Mouse (Mus musculus) cerebellum, adult 11 months (tissue): ENCODE measurements around the gene Erich3.
"Not testable (repeated sequence)": the region's sequence is repeated elsewhere in the genome, so short reads cannot be mapped to it uniquely, and the experiment has no call there.

Experiments
- DNase-seq: peaks from one replicate; pipeline ENCODE4 v3.0.0; 2022

The Erich3 gene

DNA sequence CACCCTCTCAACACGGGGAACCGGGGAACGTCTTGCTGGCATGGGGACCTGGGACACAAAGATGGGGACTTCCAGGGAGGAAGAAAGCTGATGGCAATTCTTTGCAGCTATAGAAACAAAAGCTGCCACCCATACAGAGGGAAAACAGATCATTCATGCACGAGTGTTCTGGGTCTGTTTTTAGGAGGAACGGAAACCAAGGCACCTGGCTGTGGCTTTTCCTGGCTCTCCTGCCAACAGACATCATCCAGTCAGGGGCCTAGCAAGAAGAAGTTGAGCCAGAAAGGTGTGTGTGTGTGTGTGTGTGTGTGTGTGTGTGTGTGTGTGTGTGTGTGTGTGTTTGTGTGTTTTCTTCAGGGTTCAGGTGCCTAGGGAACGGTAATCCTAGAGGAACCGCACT is at the start of gene Erich3:
Gene Erich3 (plus strand): TSS at position 315 of the 400 bp plus-strand sequence.
- no peak for DNase-seq

DNA sequence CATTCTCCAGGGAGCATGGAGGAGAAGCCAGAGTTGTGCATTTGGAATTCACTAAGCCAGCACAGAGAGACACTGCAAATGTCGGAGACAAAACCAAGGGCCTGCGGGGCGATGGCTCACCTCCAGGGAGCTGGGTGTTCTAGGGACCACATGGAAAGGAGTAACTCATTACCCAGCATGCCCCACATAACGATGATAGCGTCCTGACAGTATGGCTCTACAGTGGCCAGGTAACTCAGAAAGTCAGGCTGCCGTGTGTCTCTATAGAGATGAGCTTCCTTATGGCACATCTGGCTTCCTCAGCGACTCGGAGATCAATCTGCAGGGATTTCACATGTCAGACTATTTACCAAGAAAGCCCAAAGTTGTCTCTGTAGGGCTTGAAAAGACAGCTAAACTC is 48.9 kb upstream of the Erich3 start:
- no peak for DNase-seq

DNA sequence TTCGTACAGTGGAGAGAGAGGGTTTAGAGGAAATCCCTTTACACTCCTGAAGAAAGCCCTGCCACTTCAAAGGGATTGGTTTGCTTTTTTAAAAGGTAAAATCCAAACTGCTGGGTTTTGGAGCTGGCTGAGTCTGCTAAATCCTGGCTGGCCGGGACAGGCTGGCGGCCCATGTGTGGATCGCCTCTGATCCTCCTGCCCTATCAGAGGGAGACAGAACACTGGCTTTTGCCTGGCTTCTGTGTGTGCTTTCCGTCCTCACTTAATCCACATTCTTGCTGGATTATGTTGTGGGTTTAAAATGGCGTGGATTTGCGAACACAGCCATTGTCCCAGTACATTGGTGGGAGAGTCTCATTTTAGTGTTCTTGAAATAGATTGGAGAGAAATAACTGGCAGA is 48.4 kb upstream of the Erich3 start:
- no peak for DNase-seq

DNA sequence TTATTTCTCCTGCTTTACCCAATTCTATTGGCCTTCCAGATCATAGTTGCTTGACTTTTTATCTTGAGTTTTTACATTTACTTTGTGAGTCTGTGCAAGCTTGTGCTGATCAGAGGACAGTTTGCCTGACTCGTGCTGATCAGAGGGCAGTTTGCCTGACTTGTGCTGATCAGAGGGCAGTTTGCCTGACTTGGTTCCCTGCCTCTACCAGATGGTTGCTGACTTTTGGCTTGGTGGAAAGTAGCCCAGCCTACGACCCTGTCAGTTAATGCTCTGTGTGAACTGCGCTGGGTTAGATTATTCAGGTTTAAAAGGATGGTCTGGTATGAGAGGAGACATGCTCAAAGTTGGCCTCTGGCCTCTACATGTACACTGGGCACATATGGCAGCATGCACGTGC is 47.6 kb upstream of the Erich3 start:
- DNase-seq, result no peak

DNA sequence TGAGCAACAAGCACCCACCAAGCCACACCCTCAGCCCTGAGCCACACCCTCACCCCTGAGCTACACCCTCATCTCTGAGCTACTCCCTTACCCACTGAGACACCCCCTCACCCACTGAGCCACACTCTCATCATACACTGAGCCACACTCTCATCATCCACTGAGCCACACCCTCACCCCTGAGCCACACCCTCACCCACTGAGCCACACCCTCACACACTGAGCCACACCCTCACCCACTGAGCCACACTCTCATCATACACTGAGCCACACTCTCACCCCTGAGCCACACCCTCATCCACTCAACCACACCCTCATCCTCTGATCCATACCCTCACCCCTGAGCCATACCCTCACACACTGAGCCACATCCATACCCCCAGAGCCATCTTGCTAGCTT is 35.4 kb upstream of the Erich3 start:
- no peak for DNase-seq

DNA sequence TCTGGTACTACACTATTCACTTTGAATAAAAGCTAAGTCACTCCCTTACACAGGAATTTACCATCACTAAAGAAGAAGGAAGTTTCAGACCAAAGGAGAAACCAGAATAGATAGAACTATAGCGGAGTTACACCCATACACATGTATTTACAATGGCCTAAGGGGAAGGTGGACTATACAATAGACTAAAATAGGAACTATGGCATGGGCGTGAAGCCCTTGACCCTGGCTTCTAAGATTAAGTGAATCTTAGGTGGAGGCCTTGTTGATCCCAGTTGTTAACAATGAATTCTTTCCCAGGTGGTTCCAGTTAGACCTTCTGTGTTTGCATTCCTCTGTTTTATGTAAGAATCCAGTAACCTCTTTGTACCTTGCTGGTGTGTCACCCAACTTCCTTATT is 32.4 kb upstream of the Erich3 start:
- DNase-seq, result not testable (repeated sequence)

DNA sequence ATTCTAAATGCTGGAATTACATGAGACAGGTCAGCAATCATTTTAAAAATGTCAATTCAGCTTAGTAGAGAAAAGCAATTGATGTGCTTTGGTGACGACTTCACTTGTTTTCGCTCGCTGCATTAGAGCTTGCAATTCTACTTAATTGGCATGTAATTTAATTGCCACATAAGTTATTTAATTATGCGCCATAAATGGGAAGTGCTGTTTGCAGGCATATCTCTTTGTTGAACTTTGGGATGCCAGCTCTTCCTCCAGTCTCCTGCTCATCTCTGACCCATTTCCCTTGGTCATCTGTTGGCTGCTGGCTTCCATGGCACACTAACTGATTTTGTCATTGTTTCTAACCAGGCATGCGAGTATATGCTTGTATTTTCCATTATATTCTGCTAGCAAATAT is 30.6 kb upstream of the Erich3 start:
- DNase-seq, result no peak

DNA sequence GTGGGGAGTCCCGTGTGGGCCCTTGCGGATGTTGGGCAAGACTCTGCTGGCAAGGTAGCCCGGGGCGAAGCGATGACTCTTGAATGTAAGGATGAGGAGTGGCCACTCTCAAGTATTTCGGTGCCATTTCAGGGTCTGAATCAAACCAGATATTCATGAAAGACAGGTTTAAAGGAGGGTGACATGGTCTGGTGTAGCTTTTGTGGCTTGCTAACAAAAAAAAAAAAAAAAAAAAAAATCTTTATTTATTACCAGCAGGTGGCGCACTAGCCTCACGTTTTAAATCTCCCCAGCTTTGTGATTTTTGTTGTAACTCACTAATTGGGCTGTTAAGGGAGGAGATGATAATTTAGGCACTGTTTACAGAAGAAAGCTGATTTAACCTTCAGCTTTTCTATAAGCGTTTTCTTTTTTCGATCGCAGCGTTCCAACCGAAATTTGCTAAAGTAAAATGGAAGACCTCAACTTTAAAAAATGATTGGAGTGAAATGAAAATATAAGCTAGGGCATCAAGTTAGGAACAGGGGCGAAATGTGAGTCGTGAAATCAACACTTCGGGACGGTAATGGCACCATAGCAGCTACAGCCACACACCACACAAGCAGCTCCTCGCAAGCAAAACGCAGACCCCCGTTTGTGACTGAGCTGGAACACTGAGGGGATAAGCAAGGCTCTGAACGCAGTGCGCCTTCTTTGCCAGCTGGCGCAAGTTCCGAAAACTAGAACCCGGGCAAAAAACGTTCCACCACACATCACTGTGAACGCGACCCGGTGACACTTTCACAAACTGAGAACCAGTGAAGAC is 16.8 kb upstream of the Erich3 start:
- no peak for DNase-seq

DNA sequence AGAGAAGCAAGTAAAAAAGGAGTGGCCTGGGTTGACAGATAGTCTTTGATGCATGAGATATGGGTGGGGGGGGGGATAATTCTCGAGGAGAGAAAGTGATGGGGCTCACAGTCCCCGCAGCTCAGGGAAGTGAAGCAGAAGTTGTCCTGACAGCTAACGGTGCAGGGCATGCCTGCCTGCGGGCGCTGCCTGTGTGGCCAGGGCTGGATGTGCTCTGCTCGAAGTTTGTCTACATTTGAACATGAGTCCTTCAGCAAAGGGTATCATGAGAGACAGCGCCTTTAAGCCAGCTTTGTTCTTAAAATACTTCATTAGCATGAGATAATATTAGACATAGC is 16.2 kb upstream of the Erich3 start:
- DNase-seq, result no peak

DNA sequence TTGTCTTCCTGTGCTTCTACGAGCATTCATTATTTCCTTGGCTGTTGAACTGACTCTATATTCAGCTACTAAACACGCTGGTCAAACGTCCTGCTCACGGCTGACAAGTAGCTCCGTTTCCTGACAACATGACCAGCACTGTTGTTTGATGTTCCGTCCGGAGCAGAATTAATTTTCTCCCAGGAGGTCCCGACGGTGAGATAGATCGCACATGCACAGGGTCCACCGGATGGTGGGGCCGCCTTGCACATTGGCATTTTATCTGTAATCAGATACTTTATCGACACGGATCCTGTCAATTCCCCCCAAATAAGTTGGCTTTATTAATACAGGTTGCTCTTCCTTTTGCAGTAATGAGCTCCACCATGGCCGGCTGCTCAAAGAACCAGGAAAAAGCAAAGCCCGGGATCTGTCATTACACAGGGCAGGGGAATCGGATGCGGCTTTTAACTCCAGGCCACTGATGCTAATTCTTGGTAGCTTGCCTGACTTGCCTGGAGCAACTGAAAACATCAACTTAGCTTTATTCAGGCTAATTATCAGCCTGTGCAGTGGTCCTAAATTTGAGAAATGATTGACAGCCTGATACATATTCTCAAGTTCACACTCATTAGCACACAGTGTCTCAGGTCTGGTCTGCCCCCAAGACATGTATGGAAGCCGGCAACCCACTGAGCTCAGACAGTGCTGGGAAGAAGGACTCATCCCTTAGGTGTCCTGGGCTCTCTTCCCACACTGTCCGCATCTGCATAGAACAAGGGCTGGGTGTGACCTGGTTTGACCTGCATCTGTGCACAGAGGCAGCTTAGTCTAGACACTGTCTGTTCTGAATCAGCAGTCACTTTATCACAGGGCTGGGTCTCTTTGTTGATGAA is 14.0 kb upstream of the Erich3 start:
- no peak for DNase-seq

DNA sequence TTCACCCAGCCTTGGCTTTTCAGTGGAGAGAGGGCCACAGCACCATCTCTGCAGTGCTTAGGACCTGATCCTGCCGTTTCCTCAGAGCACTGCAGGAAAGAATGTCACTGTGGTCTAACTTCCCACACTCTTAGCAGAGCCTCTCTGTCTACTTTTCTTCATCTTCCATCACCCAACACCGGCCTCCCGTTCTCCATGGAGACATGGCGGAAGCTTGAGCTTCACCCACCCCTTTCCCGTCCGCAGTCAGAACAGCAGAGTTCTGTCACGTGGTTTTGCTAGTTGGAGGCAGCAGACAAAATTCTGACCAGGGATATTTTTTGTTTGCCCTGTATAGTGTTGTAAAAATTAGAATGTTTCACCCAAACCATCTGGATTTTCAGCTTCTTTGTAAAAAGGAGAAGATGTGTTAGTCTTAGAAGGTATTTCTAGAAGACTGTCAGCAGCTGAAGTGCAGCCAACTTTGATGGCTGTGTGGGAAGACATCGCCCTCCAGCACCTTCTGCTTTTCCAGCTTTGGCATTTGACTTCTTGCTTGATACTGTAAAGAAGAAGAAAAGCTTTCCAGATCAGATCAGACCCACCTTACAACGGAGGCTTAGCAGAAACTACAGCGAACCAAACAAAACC is 12.4 kb upstream of the Erich3 start:
- DNase-seq, result no peak

DNA sequence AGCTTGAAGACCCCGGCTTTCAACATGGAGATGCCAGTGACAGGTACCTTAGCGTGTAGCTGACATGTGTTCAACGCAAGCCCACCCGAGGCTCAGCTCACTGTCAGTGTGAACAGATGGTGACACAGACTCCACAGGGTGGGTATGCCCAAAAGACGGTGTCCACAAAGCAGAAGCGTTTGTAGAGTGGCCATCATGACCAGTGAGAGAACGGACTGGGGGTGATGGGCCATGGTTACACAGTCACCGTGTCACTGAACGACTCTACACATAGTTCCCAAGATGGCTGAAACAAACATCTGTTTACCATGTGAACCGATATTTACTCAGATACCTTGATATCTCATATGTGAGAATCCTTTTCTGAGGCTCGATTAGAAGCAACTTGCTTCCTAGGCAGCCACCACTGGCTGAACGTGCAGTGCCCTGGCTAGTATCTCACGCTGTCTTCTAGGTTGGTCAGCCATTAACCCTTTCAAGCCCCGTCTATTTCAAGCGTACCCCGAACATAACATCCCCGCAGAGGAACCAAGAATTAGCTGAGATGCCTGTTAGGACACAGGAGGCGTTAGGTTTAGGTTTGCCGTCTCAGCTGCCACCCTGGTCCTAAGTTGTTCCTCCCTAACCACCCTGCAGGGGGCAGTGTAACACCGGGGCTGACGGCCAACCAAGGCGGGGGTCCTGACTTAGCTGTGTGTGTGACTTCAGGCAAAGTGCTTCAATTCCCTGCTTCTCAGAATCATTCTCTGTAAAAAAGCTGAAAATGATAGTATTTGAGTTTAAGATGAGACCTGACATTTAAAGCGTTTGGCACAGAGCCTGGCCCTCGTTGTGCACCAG is 10.9 kb upstream of the Erich3 start:
- DNase-seq, result peak; percentile 50

DNA sequence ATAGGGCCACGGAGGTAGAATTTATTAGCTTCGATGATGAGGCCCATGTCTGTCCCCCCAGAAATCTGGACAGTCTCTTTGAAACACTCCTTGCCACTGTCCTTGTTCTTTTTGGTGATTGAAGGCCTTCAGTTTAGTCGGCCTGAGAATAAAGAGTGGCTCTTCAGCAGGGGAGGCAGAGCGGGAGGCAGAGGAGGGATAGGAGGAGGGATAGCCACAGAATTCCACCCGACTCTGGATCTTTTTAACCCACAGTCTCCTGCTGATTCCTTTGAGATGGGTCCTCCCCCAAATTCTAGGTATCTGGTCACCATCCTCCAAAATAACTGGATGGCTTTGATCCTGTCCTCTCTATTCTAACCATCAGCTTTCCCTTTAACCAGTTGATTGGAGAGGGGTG is 10.2 kb upstream of the Erich3 start:
- DNase-seq, result no peak

DNA sequence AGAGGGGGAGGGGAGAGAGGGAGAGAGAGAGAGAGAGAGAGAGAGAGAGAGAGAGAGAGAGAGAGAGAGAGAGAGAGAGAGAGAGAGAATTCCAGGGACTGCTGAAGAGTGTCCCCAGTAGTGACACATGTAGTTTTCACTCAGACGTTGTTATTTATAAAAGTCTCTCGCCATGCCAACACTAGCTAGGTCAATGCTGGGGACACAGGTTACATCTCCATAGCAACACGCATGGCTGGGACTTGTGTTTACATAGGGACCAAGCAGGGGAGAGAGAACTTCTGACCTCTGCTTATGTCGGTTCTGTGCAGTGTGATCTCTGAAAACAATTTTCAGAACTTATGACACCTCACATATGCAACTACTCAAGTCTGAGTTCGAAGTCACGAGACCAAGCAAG is 9.4 kb upstream of the Erich3 start:
- DNase-seq, result no peak

DNA sequence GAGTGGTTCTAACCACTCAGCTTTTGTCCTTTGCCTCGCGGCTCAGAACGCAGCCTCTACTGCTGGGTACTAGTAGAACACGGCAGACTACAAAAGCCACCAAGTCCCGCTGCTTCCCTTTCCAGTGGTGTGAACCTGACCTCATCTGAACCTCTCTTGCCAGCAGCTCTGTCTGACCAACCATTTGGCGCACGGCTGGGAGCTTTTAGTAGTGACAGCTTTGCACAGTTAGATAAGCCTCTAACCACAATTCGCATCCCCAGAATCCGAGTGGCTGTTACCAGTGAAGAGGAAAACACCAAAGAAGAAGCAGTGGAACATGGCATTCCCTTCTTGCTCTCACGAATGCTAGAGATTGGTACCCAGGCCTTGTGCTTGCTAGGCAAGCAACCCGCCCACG is 8.8 kb upstream of the Erich3 start:
- DNase-seq, result no peak

DNA sequence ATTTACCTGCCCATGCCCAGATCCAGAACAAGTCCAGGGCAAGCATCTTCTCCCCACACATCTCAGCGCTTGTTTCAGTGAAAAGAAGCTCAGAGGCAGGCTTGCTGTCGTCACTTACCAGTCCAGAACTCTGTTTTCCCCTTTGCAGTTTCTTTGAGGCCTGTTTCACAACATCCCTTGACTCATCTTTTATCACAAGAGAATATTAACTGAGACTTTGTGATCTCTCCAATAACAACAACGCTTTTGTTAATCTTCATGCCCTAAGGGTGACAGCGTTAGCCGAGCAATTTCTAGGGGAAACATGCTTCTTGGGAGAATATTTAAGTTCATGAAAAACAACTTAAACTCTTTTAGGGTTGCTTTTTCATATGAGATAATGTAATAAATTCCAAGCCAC is 7.9 kb upstream of the Erich3 start:
- no peak for DNase-seq

DNA sequence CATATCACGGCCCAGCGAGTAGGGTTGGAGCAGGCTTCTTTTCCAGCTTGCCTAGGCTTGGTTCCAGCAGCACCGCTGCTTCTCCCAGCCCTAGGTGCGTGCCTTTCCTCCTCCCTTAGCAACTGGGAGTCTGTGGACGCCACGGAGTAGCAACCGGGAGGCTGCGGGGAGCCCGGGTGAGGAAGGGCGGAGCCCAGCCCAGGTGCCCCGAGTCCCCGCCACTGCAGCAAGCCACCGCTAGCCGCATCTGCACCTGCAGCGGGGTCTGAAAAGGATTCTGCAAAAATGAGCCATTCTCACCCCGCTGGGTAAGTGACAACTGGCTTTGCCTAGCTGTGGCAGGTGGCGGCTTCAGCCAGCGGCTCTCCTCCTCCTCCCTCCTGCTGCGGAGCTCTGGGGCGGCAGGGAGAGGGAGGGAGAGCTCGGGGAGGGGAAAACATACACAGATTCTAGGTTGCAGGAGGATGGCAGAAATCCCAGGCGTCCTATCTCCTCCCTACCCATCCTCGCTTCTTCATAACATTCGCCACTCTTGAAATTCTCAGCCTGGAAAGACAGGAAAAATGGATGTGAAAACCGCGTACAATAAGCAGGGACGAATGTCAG is 420 bp downstream of the Erich3 start:
- DNase-seq, result peak; percentile 74

DNA sequence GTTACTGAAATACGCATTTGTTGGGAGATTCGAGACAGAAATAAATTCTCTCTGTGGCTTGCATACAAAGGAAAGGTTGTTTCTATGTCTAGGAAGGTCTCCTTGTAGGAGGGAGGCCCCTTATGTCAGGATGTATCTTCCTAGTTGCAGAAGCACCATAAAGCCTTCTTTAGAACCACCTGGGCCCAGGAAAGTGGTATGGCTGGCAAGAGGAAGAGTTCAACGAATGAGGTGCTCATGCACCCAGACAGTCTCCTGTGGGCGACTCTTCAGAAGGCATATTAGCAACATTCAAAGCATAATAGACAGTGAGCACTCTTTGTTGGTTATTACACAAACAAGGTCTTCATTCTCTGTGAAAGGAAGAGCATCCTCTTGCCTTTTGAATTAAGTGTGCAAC is 977 bp downstream of the Erich3 start:
- DNase-seq, result no peak

DNA sequence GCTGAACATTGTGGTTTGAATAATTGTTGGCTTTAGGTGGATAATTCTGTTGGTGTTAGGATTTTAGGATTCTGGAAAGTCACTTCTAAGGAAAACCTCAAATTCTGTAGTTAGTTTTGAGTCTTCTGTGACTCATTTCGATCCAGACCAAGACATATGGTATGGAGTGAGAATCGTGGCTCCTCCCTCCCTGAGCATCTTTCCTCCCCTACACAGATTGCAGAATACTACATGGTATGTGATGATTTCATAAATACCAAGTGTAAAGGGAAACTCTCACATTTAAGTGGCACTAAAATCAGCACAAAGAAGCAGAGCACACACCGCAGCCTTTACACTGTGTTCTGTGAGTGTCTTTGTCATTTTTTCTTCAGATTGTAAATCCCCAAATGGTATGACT is 4.8 kb downstream of the Erich3 start:
- DNase-seq, result no peak

DNA sequence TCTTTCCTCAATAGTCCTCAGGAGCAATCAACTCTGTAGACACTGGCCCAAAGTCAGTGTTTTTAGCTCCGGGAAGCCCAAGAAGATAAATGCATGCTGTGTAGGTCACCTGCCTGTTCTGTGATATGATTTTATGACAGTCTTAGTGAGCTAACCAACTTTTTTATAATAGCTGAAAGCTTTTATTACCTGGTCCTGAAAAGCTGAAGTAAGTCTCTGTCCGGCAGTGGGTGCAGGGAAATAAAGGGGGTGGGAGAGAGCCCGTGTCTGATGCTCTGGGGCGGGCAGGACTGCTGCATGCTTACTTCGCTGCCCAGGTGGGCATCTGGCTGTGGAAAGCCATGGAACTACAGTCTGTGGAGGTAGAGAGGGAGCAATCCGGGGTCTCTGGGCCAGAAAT is 6.9 kb downstream of the Erich3 start:
- no peak for DNase-seq

DNA sequence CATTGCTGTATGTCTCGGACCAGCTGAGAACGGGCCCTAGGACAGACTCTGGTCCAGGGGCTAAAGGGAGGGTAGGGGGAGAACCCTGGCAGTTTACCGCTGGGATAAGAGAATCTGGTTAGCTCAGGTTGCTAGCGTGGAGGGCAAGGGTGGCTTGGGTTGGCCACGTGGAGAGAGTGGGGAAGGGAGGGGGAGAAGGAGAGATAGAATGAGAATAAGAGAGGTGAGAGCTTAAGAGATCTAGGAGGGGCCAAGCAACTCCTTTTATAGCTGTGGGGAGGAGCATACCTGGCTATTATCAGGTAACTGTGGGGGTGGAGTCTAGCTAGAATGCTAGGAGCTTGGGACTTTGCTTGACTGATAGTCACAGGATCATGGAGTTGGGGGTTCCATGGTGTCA is 7.4 kb downstream of the Erich3 start:
- no peak for DNase-seq

DNA sequence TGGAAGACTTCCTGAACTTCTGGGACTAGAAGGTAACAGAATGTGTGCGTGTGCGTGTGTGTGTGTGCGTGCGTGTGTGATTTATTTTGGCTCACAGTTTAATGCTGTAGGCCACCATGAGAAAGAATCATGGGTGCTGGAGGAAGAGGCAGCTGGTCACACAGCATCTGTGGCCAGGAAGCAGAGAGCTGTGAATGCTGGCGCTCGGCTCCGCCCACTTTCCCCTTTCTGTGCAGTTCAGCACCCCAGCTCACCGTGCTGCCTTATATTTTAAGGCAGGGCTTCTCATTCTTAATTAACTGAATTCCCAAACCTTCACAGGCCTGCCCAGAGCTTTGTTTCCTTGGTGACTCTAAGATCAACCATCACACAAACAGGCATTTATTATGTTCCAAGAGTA is 9.7 kb downstream of the Erich3 start:
- no peak for DNase-seq

DNA sequence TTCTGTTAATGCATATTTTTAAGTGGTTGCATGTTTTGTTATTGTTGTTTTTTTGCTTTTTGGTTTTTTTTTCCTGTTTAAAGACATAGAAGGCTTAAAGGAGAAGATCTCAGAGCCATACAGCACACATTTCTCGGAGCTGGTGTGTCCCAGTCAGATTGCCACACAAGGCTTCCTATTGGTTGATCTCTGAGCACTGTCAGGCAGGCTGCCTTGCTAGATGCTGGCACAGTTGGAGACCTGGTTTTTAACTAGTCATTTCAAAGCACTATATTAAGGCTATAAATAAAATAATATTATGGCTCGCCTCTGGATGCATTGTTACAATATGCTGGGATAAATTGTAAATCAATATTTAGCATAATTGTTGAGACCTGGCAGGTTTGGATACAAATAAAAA is 18.9 kb downstream of the Erich3 start:
- no peak for DNase-seq
